Mouse (Mus musculus): ENCODE results near the gene Ifi207. TPM values are rescaled to one million over a fixed set of nuclear protein-coding genes. Genes with fewer than 3 reads are reported as not detected.
"Not testable (repeated sequence)": the region's sequence is repeated elsewhere in the genome, so short reads cannot be mapped to it uniquely, and the experiment has no call there.

Ifi207 gene
- 0.27 and 0.45 TPM in 2 replicates for polyA plus RNA-seq (2015; fragmentation: Nextera tagmentation; extraction: Ambion mirVana)

DNA sequence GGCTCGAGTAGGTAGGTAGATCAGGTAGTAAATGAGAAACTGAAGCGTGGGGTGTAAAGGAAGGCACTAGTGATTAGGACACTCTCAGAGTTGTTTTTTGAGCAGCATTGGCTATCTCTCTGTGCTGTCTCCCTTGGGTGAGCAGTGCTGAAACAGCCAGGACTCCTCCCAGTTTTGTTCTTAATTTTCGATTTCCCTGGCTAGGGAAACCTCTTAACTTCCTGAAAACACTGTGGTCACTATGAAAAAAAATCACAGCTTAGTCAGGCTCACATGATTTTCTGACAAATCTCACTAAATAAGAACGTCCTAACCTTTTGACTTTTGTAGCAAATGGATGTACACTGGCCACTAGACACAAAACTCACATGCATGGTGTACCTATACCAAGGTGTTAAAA, at the start of gene Ifi207:
TSS of gene Ifi207 (minus strand) at position 92 of the 400 bp plus-strand sequence.
- Histone ChIP-seq H3K36me3 (no peaks in the 10 kb centered on the region), H3K4me3 (no peak within 1 kb of the TSS), H3K27ac (replicated peaks) (no peak within 1 kb of the TSS), H3K27me3 (no peaks in the 10 kb centered on the region), H3K4me2 (replicated peaks) (no peak within 1 kb of the TSS), H3K9ac (replicated peaks) (no peak within 1 kb of the TSS), H3K4me1 (no peaks in the 10 kb centered on the region), H3K9me3 (no peaks in the 10 kb centered on the region)
- no peak for ATAC-seq (replicated peaks)
- WGBS = 81% methylated on average over 4 of the region's 4 CpGs

DNA sequence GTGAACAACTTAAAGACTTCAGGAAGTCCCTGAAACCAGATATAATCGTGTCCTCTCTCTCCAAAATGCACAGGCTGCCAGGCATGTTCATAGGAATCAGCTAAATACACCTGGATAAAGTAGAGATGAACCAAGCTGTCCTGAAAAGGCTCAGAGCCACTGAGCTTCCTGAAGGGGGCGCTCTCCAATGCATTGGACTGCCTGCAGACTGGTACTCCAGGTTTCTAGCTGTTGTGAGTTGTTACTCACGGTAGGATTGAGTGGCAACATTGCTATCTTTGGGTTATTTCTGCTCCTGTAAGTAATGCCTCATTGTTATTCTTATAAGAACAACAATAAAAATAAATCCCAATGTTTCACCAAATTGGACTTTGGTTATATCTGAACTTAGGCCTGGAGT, 31.9 kb upstream of the Ifi207 start:
- not testable (repeated sequence) for H3K4me3 ChIP-seq; H3K9me3 ChIP-seq; H3K27me3 ChIP-seq; H3K36me3 ChIP-seq; H3K9ac ChIP-seq (replicated peaks); ATAC-seq (replicated peaks); H3K4me1 ChIP-seq; H3K4me2 ChIP-seq (replicated peaks); H3K27ac ChIP-seq (replicated peaks)
- WGBS = 63% methylated on average over 3 of the region's 3 CpGs

DNA sequence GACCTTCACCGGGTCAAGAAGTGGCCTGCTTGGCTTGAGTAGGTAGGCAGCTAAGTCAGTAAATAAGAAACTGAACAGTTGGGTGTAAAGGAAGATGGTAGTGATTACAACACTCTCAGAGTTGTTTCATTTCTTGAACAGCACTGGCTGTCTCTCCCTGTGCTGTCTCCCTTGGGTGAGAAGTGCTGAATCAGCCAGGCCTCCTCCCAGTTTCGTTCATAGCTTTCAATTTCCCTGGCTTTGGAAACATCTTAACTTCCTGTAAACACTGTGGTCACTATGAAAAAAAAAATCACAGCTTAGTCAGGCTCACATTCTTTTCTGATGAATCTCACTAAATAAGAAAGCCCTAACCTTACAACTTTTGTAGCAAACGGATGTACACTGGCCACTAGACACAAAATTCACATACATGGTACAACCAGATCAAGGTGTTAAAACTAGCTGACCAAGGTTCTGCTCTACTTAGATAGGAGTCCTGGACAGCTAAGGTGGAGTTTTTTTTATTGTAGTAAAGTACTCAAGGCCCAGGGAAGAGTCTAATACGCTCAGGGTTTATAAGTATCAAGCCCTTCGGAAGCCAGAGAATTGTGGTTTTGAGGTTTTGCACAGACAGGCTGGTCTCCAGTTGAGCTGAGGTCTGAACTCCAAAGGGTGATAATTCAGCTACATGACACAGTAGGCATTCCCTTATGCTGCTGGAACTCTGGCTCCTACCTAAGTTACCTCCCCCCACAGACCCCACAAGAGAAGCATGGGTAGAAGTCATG, 25.5 kb upstream of the Ifi207 start, which contains the start of gene Ifi204:
TSS of gene Ifi204 (minus strand) at position 96 of the 770 bp plus-strand sequence.
- not testable (repeated sequence) for H3K9ac ChIP-seq (replicated peaks); H3K4me2 ChIP-seq (replicated peaks); H3K9me3 ChIP-seq; H3K36me3 ChIP-seq; H3K27me3 ChIP-seq; H3K4me3 ChIP-seq; ATAC-seq (replicated peaks); H3K4me1 ChIP-seq; H3K27ac ChIP-seq (replicated peaks)
- WGBS = 87% methylated on average over 5 of the region's 5 CpGs

DNA sequence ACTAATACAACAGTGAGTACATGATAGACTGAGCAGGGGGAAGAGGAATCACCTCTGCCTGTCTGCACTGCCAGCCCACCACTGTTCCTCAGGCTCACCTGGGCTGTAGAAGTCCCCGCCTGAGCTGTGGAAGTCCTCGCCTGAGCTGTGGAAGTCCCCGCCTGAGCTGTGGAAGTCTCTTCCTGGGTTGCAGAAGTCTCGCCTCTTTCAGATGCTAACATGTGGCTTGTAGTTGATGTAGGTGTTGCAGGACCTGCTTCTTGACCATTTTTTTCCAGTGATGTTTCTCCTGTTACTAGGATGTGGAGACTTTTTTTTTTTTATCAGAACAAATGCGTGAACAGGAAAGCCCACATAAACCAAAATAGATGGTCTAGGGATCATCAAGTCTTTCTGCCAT, 18.5 kb upstream of the Ifi207 start:
- H3K4me1 ChIP-seq; H3K4me2 ChIP-seq (replicated peaks); H3K9me3 ChIP-seq; H3K36me3 ChIP-seq; H3K9ac ChIP-seq (replicated peaks); H3K27ac ChIP-seq (replicated peaks); ATAC-seq (replicated peaks); H3K4me3 ChIP-seq; H3K27me3 ChIP-seq: not testable (repeated sequence)
- 91% methylated on average over 5 of the region's 5 CpGs for WGBS

DNA sequence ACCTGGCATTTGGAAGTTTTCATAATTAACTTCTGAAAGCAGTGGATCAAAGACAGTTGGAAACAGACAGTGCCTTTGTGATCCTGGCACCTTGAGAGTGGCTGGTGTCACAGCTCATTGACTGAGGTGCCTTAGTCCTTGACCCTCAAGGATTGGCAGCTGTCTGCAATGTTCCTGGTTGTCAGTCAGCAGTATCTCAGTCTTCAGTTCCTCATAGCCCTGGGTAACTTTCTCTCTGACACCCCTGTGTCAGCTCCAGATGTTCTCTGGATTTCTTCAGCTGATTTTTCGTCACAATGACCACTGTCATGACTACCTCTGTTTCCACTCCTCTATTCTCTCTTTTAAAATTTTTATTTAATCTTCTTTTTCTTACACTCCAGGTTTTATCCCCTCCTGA, 715 bp upstream of the Ifi207 start:
- ATAC-seq (replicated peaks) = no peak
- H3K4me3 ChIP-seq = no peak overlapping the region
- H3K36me3 ChIP-seq = no peaks in the 10 kb centered on the region
- no peak overlapping the region for H3K4me2 ChIP-seq (replicated peaks)
- no peak overlapping the region for H3K9ac ChIP-seq (replicated peaks)
- H3K4me1 ChIP-seq = no peaks in the 10 kb centered on the region
- no peak overlapping the region for H3K27ac ChIP-seq (replicated peaks)
- WGBS = 71% methylated on average over 1 of the region's 1 CpGs
- no peaks in the 10 kb centered on the region for H3K27me3 ChIP-seq
- no peaks in the 10 kb centered on the region for H3K9me3 ChIP-seq

DNA sequence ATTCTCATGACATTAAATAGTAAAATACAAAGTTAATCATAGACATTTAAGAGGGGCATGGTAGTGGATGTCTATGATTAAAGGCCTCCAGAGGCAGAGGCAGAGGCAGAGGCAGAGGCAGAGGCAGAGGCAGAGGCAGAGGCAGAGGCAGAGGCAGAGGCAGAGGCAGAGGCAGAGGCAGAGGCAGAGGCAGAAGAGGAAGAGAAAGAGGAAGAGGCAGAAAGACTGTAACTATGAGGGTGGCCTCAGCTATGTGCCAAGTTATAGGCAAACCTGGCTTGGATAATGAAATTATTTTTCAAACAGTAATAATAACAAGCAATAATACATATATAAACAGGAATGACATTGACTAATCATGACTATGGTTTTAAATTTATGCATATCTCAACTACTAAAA, 1.0 kb downstream of the Ifi207 start:
- Histone ChIP-seq H3K9ac (replicated peaks) (no peak overlapping the region), H3K27me3 (no peaks in the 10 kb centered on the region), H3K4me2 (replicated peaks) (no peak overlapping the region), H3K36me3 (no peaks in the 10 kb centered on the region), H3K9me3 (no peaks in the 10 kb centered on the region), H3K27ac (replicated peaks) (no peak overlapping the region), H3K4me1 (no peaks in the 10 kb centered on the region), H3K4me3 (no peak overlapping the region)
- no peak for ATAC-seq (replicated peaks)

DNA sequence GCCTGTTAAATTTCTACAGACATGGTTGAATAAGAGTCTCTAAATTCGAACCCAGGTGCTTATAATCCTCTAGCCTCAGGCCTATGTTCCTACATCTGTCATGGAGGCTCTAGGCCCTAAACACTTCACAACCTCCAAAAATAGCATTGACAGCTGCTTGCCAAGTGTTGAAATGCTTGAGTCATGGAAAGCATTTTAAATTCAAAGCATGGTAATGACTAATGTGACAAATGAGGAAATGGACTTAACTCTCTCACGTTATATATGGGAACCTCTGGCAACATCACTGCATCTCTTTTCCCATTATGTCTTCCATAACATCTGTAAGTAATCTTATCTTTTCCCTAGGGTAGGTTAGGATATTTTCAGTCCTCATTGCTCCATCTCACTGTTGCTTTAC, 4.6 kb downstream of the Ifi207 start:
- Histone ChIP-seq H3K4me2 (replicated peaks) (no peak overlapping the region), H3K27ac (replicated peaks) (no peak overlapping the region), H3K9ac (replicated peaks) (no peak overlapping the region), H3K36me3 (no peaks in the 10 kb centered on the region), H3K9me3 (no peaks in the 10 kb centered on the region), H3K27me3 (no peaks in the 10 kb centered on the region), H3K4me1 (no peaks in the 10 kb centered on the region), H3K4me3 (no peak overlapping the region)
- 80% methylated on average over 2 of the region's 2 CpGs for WGBS
- no peak for ATAC-seq (replicated peaks)

DNA sequence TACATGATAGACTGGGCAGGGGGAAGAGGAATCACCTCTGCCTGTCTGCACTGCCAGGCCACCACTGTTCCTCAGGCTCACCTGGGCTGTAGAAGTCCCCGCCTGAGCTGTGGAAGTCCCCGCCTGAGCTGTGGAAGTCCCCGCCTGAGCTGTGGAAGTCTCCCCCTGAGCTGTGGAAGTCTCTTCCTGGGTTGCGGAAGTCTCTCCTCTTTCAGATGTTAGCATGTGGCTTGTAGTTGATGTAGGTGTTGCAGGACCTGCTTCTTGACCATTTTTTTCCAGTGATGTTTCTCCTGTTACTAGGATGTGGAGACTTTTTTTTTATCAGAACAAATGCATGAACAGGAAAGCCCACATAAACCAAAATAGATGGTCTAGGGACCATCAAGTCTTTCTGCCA, 6.5 kb downstream of the Ifi207 start:
- H3K4me3 ChIP-seq; H3K36me3 ChIP-seq; H3K27ac ChIP-seq (replicated peaks); ATAC-seq (replicated peaks); H3K9ac ChIP-seq (replicated peaks); H3K9me3 ChIP-seq; H3K4me2 ChIP-seq (replicated peaks); H3K4me1 ChIP-seq; H3K27me3 ChIP-seq: not testable (repeated sequence)
- 89% methylated on average over 4 of the region's 4 CpGs for WGBS

DNA sequence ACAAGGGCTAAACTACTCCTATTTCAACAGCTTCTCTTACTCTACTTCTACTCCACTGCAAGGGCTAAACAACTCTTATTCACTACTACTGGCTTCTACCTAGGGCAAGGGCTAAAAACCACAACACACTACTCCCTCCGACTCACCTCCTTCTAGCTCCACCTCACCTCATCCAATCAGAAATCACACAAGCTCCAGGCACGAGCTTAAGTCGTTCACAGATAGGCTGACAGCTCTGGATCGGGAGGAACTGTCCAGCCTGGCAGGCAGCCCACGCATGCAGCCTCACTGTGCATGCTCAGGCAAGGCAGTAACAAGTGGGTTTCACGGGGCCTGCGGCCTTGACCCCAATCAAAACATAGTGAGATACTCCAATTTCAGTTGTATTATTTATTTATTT, 8.3 kb downstream of the Ifi207 start:
- Histone ChIP-seq H3K9me3 (no peaks in the 10 kb centered on the region), H3K9ac (replicated peaks) (no peak overlapping the region), H3K4me3 (no peak overlapping the region), H3K4me1 (no peaks in the 10 kb centered on the region), H3K4me2 (replicated peaks) (no peak overlapping the region), H3K27ac (replicated peaks) (no peak overlapping the region), H3K36me3 (no peaks in the 10 kb centered on the region), H3K27me3 (no peaks in the 10 kb centered on the region)
- ATAC-seq (replicated peaks) = no peak
- 46% methylated on average over 7 of the region's 7 CpGs for WGBS

DNA sequence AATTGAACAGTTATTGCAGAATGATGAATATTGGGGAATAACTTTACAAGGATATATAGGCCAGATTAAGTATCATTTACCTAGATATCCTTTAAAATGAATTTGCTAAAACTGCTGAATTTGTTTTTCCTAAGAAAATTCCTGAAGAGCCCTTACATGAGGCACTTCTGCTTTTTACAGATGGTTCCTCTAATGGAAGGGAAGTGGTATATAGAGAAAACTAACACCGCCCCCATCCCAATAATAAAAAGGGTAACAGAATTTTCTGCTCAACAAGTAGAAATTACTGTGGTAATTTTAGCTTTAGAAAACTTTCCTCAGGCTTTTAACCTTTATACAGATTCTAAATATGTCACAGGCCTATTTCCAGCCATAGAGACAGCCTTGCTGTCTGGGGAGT, 47.3 kb downstream of the Ifi207 start:
- no peak overlapping the region for H3K4me3 ChIP-seq
- 100% methylated on average over 1 of the region's 1 CpGs for WGBS
- no peak overlapping the region for H3K9ac ChIP-seq (replicated peaks)
- no peaks in the 10 kb centered on the region for H3K27me3 ChIP-seq
- H3K9me3 ChIP-seq = no peaks in the 10 kb centered on the region
- no peaks in the 10 kb centered on the region for H3K36me3 ChIP-seq
- no peak for ATAC-seq (replicated peaks)
- no peak overlapping the region for H3K27ac ChIP-seq (replicated peaks)
- no peak overlapping the region for H3K4me2 ChIP-seq (replicated peaks)
- H3K4me1 ChIP-seq = no peaks in the 10 kb centered on the region

DNA sequence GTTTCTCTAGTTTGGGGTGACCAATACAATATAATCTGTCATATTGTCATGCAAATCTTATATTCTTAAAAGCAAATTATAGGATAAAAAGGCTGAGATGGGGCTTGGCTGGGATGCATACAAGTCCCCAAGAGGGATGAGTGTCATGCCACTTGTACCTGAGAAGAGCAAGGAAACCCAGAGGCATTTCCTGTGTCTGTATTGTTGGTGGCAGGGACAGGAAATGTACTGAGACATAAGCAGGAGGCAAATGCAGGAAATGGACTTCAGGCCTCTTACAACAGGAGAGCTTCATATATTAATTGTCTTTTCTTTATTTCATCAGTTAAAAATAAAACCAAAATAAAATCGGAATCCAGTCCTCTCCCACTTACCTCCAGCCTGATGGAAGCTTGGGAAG, 62.9 kb downstream of the Ifi207 start:
- ATAC-seq (replicated peaks); H3K9me3 ChIP-seq; H3K36me3 ChIP-seq; H3K4me1 ChIP-seq; H3K4me2 ChIP-seq (replicated peaks); H3K4me3 ChIP-seq; H3K27ac ChIP-seq (replicated peaks); H3K27me3 ChIP-seq; H3K9ac ChIP-seq (replicated peaks): not testable (repeated sequence)
- WGBS = 89% methylated on average over 1 of the region's 1 CpGs

DNA sequence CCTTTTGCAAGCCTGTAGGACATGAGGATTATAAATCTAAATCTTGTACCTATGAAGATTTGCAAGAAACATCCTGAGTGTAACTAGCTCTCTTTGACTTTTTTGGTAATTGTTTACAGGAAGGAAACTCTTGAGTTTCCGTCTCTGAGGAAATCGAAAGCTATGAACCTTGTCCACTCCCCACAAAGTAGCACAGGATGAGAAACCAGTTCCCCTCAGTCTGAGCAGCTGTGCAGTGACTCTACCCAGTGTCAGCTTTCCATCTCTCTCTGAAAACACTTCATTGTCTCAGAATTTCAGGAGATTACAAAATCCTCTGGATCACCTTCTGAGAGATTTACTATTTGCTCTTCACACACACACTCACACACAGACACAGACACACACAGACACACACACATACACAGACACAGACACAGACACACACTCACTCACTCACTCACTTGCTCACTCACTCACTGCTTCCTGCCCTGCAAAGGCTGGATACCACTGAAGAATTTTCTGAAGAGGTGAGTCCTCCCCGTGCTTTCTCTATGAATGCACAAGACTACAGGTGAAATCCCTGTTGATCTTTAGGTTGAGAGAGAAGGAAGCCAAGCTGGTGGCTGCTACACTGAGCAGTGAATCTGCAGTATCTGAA, 68.0 kb downstream of the Ifi207 start, which contains the start of gene Ifi208:
TSS of gene Ifi208 (plus strand) at position 218 of the 640 bp plus-strand sequence.
- not testable (repeated sequence) for H3K27me3 ChIP-seq; ATAC-seq (replicated peaks); H3K27ac ChIP-seq (replicated peaks)

More for the DNA sequence above, 68.0 kb downstream of the Ifi207 start, which contains the start of gene Ifi208:
- not testable (repeated sequence) for H3K9ac ChIP-seq (replicated peaks); H3K36me3 ChIP-seq; H3K4me2 ChIP-seq (replicated peaks); H3K4me3 ChIP-seq; H3K4me1 ChIP-seq; H3K9me3 ChIP-seq
- WGBS = 55% methylated on average over 3 of the region's 3 CpGs

Measured in forebrain, embryonic 15.5 days (tissue).